ENCODE assay signal across 11 mouse cellular contexts in the genomic region with DNA sequence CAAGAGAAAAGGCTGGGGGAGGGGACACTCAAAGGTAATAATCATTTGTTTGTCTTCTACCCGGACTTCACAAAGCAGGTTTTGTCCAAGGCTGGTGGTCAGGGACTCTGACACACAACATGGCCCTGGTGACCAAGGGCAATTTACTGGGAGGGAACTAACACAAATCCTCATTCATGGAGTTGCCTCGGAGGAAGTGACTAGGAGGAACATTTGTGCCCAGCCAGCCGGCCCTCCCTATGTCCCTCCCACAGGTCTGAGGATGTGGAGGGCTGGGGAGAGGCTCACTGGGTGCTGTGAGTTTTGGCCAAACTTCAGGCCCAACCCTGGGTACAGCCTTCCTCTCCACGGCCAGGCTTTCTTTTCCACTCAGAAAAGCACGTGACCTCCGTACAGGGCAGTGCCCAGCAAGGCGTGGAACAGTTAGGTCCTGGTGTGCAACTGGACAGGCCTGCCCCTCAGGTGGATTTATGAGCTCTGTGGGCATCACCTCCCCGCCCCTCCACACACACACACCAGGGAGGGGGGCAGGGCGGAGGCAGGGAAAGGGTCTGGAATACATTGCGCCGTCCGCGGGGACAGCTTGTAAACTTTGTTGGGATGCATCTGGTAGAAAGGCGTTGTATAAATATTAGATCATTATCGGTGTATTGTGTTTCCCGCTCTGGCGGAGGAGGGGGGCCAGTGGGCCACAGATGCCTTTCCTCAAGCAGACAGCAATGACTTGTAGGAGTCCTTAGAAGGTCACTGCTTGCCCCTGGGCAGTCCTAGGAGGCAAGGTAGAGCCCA. TPM values are rescaled to one million over a fixed set of nuclear protein-coding genes. Genes with fewer than 3 reads are reported as not detected.
DNase-seq lines count a peak whose midpoint lies in the region; ATAC-seq and TF ChIP-seq lines count a peak whose summit lies in the region.
"Had no signal": no experiment of that assay in that cellular context is flagged by ENCODE, and none has a peak within 500 bp of the region (broad histone marks: within the 10 kb centered on the region; RNA-seq: fewer than 3 reads in every experiment).

No protein-coding gene starts in this region.

- H3K4me2 ChIP-seq in heart, embryonic 15.5 days, result no peak overlapping the region
- H3K4me2 ChIP-seq in stomach, postnatal 0 days (replicated peaks; ENCODE audit: low read depth), result no peak overlapping the region
- H3K4me2 ChIP-seq: liver, embryonic 15.5 days had no signal

- TF ChIP-seq CTCF in stomach, postnatal 0 days (IDR thresholded peaks at IDR 0.05; ENCODE audit: low read depth), result no peak

- no peaks in the 10 kb centered on the region for H3K36me3 ChIP-seq in heart, embryonic 15.5 days
- no peaks in the 10 kb centered on the region for H3K36me3 ChIP-seq in stomach, postnatal 0 days (ENCODE audit: control insufficient read depth, insufficient read depth, low read length)
- H3K36me3 ChIP-seq: liver, embryonic 15.5 days had no signal

- DNase-seq in heart, postnatal 10 days, result no peak
- peak; percentile 10 for DNase-seq in kidney, adult 18-20 months
- DNase-seq in lung, postnatal 10 days, result peak; percentile 75
- peak; percentile 24 for DNase-seq in stomach, postnatal 0 days (ENCODE audit: low spot score)
- no peak for DNase-seq in cerebellum, adult 18-20 months
- DNase-seq in right cerebral cortex, postnatal 25 days, result no peak
- DNase-seq: cerebellum, adult 2 months; thymus, postnatal 14 days had no signal

- ATAC-seq in heart, embryonic 15.5 days (replicated peaks; ENCODE audit: insufficient number of reproducible peaks, insufficient read depth, low FRiP score, low read depth), result peak; percentile 37; the same call in 1 of the 2 replicates
- ATAC-seq in stomach, postnatal 0 days (ENCODE audit: low FRiP score, low TSS enrichment), result peak; percentile 67
- ATAC-seq in megakaryocyte, adult 5-6 weeks (ENCODE audit: poor library complexity, severe bottlenecking), result no peak

- no peak overlapping the region for H3K27ac ChIP-seq in heart, embryonic 15.5 days
- no peak overlapping the region for H3K27ac ChIP-seq in stomach, postnatal 0 days (replicated peaks)
- H3K27ac ChIP-seq: liver, embryonic 15.5 days had no signal

- intact Hi-C loops in heart, postnatal 10 days (cut with DNase I), result no loop called here

- H3K9ac ChIP-seq in heart, embryonic 15.5 days, result no peak overlapping the region
- H3K9ac ChIP-seq in stomach, postnatal 0 days (ENCODE audit: low read length), result no peak overlapping the region
- H3K9ac ChIP-seq: liver, embryonic 15.5 days had no signal

- no peak for TF ChIP-seq EP300 in stomach, postnatal 0 days (optimal IDR thresholded peaks at IDR 0.05)

- no peaks in the 10 kb centered on the region for H3K4me1 ChIP-seq in heart, embryonic 15.5 days (replicated peaks)
- H3K4me1 ChIP-seq in stomach, postnatal 0 days (replicated peaks; ENCODE audit: control insufficient read depth, insufficient read depth), result no peaks in the 10 kb centered on the region
- H3K4me1 ChIP-seq: liver, embryonic 15.5 days had no signal

- H3K9me3 ChIP-seq in heart, embryonic 15.5 days (replicated peaks), result no peaks in the 10 kb centered on the region
- H3K9me3 ChIP-seq in stomach, postnatal 0 days (ENCODE audit: control insufficient read depth, low read length), result no peaks in the 10 kb centered on the region
- H3K9me3 ChIP-seq: liver, embryonic 15.5 days had no signal

- H3K4me3 ChIP-seq in heart, embryonic 15.5 days, result no peak overlapping the region
- H3K4me3 ChIP-seq in stomach, postnatal 0 days (ENCODE audit: low read depth, low read length), result no peak overlapping the region
- H3K4me3 ChIP-seq: liver, embryonic 15.5 days had no signal

- H3K27me3 ChIP-seq in heart, embryonic 15.5 days, result no peaks in the 10 kb centered on the region
- H3K27me3 ChIP-seq in stomach, postnatal 0 days (ENCODE audit: control insufficient read depth, insufficient read depth, low read length), result no peaks in the 10 kb centered on the region
- H3K27me3 ChIP-seq: liver, embryonic 15.5 days had no signal

- WGBS in heart, embryonic 15.5 days, result 60% methylated on average over 17 of the region's 17 CpGs
- WGBS in stomach, postnatal 0 days, result 26% methylated on average over 17 of the region's 17 CpGs

RNA-seq across cellular contexts. Expression of a gene that starts 41.6 kb away (rescaled TPM):
- polyA plus RNA-seq in heart, embryonic 15.5 days (2015; fragmentation: Nextera tagmentation; extraction: Ambion mirVana), result not detected in 2 replicates
- not detected for total RNA-seq in heart, postnatal 10 days (2021)
- polyA plus RNA-seq in stomach, postnatal 0 days (2015; fragmentation: Nextera tagmentation; extraction: Ambion mirVana), result not detected in 2 replicates
- not detected in 2 replicates for total RNA-seq in megakaryocyte, adult 5-6 weeks (2015)
- total RNA-seq in megakaryocyte, adult 5-6 weeks (2017), result not detected in 2 replicates
- polyA plus RNA-seq: cerebellum, adult 2 months; liver, embryonic 15.5 days had no signal

Comparison
In these comparisons a context has a peak if more than half of its experiments do, and no peak if none do; other contexts are left out.
1. DNase-seq: peak in kidney, adult 18-20 months (single experiment), lung, postnatal 10 days (single experiment) and stomach, postnatal 0 days (single experiment); none in heart, postnatal 10 days (0 of 2), cerebellum, adult 18-20 months (0 of 2) and right cerebral cortex, postnatal 25 days (single experiment).